Mouse (Mus musculus) right cerebral cortex, postnatal 36 days (tissue): Measurements from ENCODE around the gene C1ql2.

Source experiments
- DNase-seq, 2 experiments: peaks; one replicate each; pipeline ENCODE4 v3.0.0; 2022; ENCODE audit warnings: low spot score in 2 of 2, mixed read lengths in 1 of 2

C1ql2 gene

GRCm38 (mm10) chr1:120340419-120341171, at the start of gene C1ql2:
Gene C1ql2 (plus strand): TSS chr1:120340582.
- DNase-seq: peak; percentile 17 to 28

GRCm38 (mm10) chr1:120291709-120292108, 48.7 kb upstream of the C1ql2 start:
- no peak for DNase-seq

GRCm38 (mm10) chr1:120293803-120294202, 46.6 kb upstream of the C1ql2 start:
- DNase-seq: no peak

- no peak for DNase-seq
Observed at GRCm38 (mm10) chr1:120296936-120297335, 43.4 kb upstream of the C1ql2 start.

- DNase-seq: no peak
Observed at GRCm38 (mm10) chr1:120305801-120306200, 34.6 kb upstream of the C1ql2 start.

- DNase-seq: no peak
Observed at GRCm38 (mm10) chr1:120321270-120322021, 18.9 kb upstream of the C1ql2 start.

- DNase-seq: no peak
Observed at GRCm38 (mm10) chr1:120323131-120323561, 17.2 kb upstream of the C1ql2 start.

GRCm38 (mm10) chr1:120327714-120328113, 12.7 kb upstream of the C1ql2 start:
- DNase-seq: peak in 1 of 2 experiments; percentile 14

GRCm38 (mm10) chr1:120328212-120328611, 12.2 kb upstream of the C1ql2 start:
- no peak for DNase-seq

- no peak for DNase-seq
Observed at GRCm38 (mm10) chr1:120331841-120332240, 8.5 kb upstream of the C1ql2 start.

- no peak for DNase-seq
Observed at GRCm38 (mm10) chr1:120337970-120338369, 2.4 kb upstream of the C1ql2 start.

GRCm38 (mm10) chr1:120341172-120341675, 842 bp downstream of the C1ql2 start:
- DNase-seq: no peak

GRCm38 (mm10) chr1:120341811-120342370, 1.5 kb downstream of the C1ql2 start:
- no peak for DNase-seq

GRCm38 (mm10) chr1:120342371-120342821, 2.0 kb downstream of the C1ql2 start:
- no peak for DNase-seq

- DNase-seq: no peak
Observed at GRCm38 (mm10) chr1:120345001-120345400, 4.6 kb downstream of the C1ql2 start.

GRCm38 (mm10) chr1:120354387-120354786, 14.0 kb downstream of the C1ql2 start:
- DNase-seq: no peak

GRCm38 (mm10) chr1:120357371-120358274, 17.2 kb downstream of the C1ql2 start:
- peak in 1 of 2 experiments; percentile 23 for DNase-seq

GRCm38 (mm10) chr1:120363638-120364037, 23.3 kb downstream of the C1ql2 start:
- DNase-seq: no peak

GRCm38 (mm10) chr1:120368138-120368537, 27.8 kb downstream of the C1ql2 start:
- DNase-seq: no peak

GRCm38 (mm10) chr1:120374131-120374530, 33.7 kb downstream of the C1ql2 start:
- no peak for DNase-seq

- DNase-seq: no peak
Observed at GRCm38 (mm10) chr1:120374832-120375231, 34.5 kb downstream of the C1ql2 start.
